Mouse (Mus musculus) hindbrain, embryonic 13.5 days (tissue): ENCODE data around the gene Pgk1. TPM values are rescaled to one million over a fixed set of nuclear protein-coding genes. Genes with fewer than 3 reads are reported as not detected.
A peak's percentile ranks its signal among the peaks of the same experiment; 100 is the strongest.

Experiments used
- ATAC-seq: fragments of 200-750 bp; cut with Nextera tagmentation; 2 replicates; pipeline ENCODE4 v1.8.0; 2017; ENCODE audit warnings: moderate TSS enrichment; ENCODE audit not compliant: low FRiP score
- H3K27ac ChIP-seq: fragments of 300-500 bp; sonication (generic); 2 replicates; pipeline ENCODE4 v1.5.1; 2015; ENCODE audit warnings: inconsistent platforms, mild to moderate bottlenecking, moderate library complexity
- H3K27me3 ChIP-seq: fragments of 300-500 bp; sonication (generic); 2 replicates; pipeline ENCODE4 v1.6.1; 2015; ENCODE audit warnings: mild to moderate bottlenecking, inconsistent platforms
- H3K36me3 ChIP-seq: fragments of 300-500 bp; sonication (generic); 2 replicates; pipeline ENCODE4 v1.6.1; 2015; ENCODE audit warnings: mild to moderate bottlenecking, inconsistent platforms
- H3K4me1 ChIP-seq: fragments of 300-500 bp; sonication (generic); replicated peaks from 2 replicates; pipeline ENCODE4 v1.6.1; 2015; ENCODE audit warnings: inconsistent platforms
- H3K4me2 ChIP-seq: fragments of 300-500 bp; sonication (generic); 2 replicates; pipeline ENCODE4 v1.6.1; 2015; ENCODE audit warnings: inconsistent platforms, mild to moderate bottlenecking, moderate library complexity
- H3K4me3 ChIP-seq: fragments of 300-500 bp; sonication (generic); 2 replicates; pipeline ENCODE4 v1.5.1; 2015; ENCODE audit warnings: mild to moderate bottlenecking, inconsistent platforms
- H3K9ac ChIP-seq: fragments of 300-500 bp; sonication (generic); 2 replicates; pipeline ENCODE4 v1.6.1; 2015; ENCODE audit warnings: mild to moderate bottlenecking, inconsistent platforms
- H3K9me3 ChIP-seq: fragments of 300-500 bp; sonication (generic); 2 replicates; pipeline ENCODE4 v1.6.1; 2016; ENCODE audit warnings: inconsistent platforms
- WGBS: fragments of 180-500 bp; shearing (Covaris S2); methylation state at CpG from one replicate; pipeline ENCODE4 v1.1.7; 2015; 5-methylcytosine and 5-hydroxymethylcytosine counted together
- polyA plus RNA-seq: library from polyadenylated mRNA; unstranded; fragments of >200 nt; fragmentation: Nextera tagmentation; extraction: Ambion mirVana; gene quantifications from 2 replicates; pipeline ENCODE4 v1.2.1, GENCODE M21; 2015

Gene Pgk1
- 262 and 266 TPM in 2 replicates for polyA plus RNA-seq

DNA sequence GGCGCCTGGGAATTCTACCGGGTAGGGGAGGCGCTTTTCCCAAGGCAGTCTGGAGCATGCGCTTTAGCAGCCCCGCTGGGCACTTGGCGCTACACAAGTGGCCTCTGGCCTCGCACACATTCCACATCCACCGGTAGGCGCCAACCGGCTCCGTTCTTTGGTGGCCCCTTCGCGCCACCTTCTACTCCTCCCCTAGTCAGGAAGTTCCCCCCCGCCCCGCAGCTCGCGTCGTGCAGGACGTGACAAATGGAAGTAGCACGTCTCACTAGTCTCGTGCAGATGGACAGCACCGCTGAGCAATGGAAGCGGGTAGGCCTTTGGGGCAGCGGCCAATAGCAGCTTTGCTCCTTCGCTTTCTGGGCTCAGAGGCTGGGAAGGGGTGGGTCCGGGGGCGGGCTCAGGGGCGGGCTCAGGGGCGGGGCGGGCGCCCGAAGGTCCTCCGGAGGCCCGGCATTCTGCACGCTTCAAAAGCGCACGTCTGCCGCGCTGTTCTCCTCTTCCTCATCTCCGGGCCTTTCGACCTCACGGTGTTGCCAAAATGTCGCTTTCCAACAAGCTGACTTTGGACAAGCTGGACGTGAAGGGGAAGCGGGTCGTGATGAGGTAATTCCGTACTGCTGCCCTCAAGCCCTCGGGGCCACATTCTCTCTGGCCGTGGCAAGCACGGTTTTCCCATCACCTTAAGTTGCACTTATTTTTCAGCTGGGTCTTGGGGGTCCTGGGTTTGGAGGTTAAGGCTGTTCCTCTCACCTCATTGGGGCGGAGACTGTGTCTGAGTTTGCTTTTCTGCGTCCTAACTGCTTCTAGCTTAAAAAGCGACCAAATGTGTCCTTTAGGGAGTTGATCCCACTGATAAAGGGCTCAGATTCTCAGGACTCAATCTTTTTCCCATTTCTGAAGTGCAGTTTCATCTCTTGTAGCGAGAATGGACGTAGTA lies at the start of gene Pgk1:
Gene Pgk1 (plus strand): TSS at position 388 of the 937 bp plus-strand sequence.
- Histone ChIP-seq H3K36me3 (no peaks in the 10 kb centered on the region), H3K9ac (peak within 1 kb of the TSS; percentile 70), H3K4me1 (peaks cover 31% of the 10 kb centered on the region), H3K27me3 (no peaks in the 10 kb centered on the region), H3K9me3 (no peaks in the 10 kb centered on the region), H3K4me2 (peak within 1 kb of the TSS; percentile 70), H3K4me3 (peak within 1 kb of the TSS; percentile 53), H3K27ac (peak within 1 kb of the TSS; percentile 88)
- WGBS: 20% methylated on average over 48 of the region's 55 CpGs
- peak; percentile 98 for ATAC-seq

- Histone ChIP-seq H3K9ac (no peak overlapping the region), H3K4me2 (no peak overlapping the region), H3K4me3 (no peak overlapping the region), H3K27ac (no peak overlapping the region), H3K36me3 (no peaks in the 10 kb centered on the region), H3K4me1 (no peaks in the 10 kb centered on the region), H3K9me3 (no peaks in the 10 kb centered on the region), H3K27me3 (peaks cover 5% of the 10 kb centered on the region; the same call in 1 of the 2 replicates)
- no peak for ATAC-seq
- 83% methylated on average over 13 of the region's 13 CpGs for WGBS
Observed at GRCm38 (mm10) chrX:106139309-106140070, 47.4 kb upstream of the Pgk1 start.

DNA sequence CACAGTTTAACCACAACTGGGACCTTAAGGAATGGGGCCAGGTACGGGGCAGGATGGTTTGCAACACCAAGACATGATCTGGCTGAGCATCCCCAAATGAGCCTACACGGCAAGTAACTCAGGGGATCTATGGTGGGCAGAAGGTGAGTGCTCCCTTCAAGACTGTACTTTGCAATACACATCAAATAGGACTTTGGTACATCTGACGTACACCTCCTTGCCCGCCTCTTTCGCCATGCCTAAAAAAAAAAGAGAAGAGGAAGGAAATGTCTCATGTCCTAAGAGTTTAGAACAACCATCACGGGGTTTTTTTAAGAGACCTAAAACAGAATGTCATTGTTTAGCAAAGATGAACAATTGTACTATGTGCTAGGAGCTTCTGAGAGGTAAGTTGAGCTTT lies 44.0 kb upstream of the Pgk1 start, which contains the start of gene Tlr13:
Gene Tlr13 (plus strand): TSS at position 269 of the 400 bp plus-strand sequence.
- ATAC-seq: no peak
- H3K4me2 ChIP-seq: no peak within 1 kb of the TSS
- no peaks in the 10 kb centered on the region for H3K4me1 ChIP-seq
- H3K36me3 ChIP-seq: no peaks in the 10 kb centered on the region
- no peak within 1 kb of the TSS for H3K27ac ChIP-seq
- H3K4me3 ChIP-seq: no peak within 1 kb of the TSS
- 86% methylated on average over 6 of the region's 6 CpGs for WGBS
- no peaks in the 10 kb centered on the region for H3K9me3 ChIP-seq
- H3K9ac ChIP-seq: no peak within 1 kb of the TSS
- H3K27me3 ChIP-seq: no peaks in the 10 kb centered on the region

GRCm38 (mm10) chrX:106148185-106148584 lies 38.7 kb upstream of the Pgk1 start:
- 94% methylated on average over 1 of the region's 1 CpGs for WGBS
- Histone ChIP-seq H3K27me3 (0 out of 2 replicates have a peak, but pooled peaks cover 2% of the 10 kb centered on the region), H3K9ac (no peak overlapping the region), H3K4me1 (no peaks in the 10 kb centered on the region), H3K4me2 (no peak overlapping the region), H3K9me3 (no peaks in the 10 kb centered on the region), H3K4me3 (no peak overlapping the region), H3K36me3 (no peaks in the 10 kb centered on the region), H3K27ac (no peak overlapping the region)
- no peak for ATAC-seq

DNA sequence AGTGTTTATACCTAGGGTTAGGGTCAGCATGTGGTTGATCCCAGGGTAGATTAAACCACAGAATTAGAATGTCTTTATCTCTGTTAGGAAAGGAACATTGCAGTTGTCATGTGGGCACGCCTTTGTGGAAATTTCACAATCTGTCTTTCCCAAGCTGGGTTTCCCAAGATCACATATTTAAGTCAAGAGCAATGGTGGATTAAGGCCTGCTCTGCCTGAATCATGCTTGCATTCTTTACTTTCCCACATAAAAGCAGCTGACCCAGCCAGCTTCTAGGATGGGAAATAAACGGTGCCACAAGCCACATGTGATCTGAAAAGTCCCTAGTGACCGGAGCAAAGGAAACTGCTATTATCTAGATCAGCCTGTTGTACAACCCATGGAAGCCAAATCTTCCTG lies 37.4 kb upstream of the Pgk1 start:
- Histone ChIP-seq H3K27ac (no peak overlapping the region), H3K9me3 (no peaks in the 10 kb centered on the region), H3K27me3 (0 out of 2 replicates have a peak, but pooled peaks cover 2% of the 10 kb centered on the region), H3K36me3 (no peaks in the 10 kb centered on the region), H3K4me3 (no peak overlapping the region), H3K9ac (no peak overlapping the region), H3K4me1 (no peaks in the 10 kb centered on the region), H3K4me2 (no peak overlapping the region)
- ATAC-seq: no peak
- WGBS: 90% methylated on average over 3 of the region's 3 CpGs

DNA sequence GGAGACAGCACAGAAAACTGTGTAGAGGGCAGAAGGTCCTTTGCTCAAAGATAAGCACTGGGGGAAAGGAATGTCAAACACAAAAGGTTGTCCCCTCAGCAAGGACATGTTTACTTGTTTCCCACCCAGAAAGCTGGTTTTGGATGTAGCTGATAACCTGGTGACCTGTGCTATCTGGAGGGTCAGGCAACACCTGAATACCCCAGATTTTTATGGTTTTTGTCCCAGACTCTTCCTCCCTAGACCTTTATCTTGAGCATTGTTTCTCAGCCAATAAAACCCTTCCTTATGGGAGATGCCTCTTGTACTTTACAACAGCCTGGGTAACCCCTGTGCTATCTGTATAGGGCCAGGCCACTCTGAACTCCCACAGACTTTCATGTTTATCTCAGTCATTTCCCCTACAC lies 32.7 kb upstream of the Pgk1 start:
- Histone ChIP-seq H3K27me3 (0 out of 2 replicates have a peak, but pooled peaks cover 5% of the 10 kb centered on the region), H3K9me3 (no peaks in the 10 kb centered on the region), H3K36me3 (no peaks in the 10 kb centered on the region), H3K27ac (no peak overlapping the region), H3K4me2 (no peak overlapping the region), H3K4me3 (no peak overlapping the region), H3K4me1 (no peaks in the 10 kb centered on the region), H3K9ac (no peak overlapping the region)
- ATAC-seq: no peak

- no peak for ATAC-seq
- H3K36me3 ChIP-seq: no peaks in the 10 kb centered on the region
- H3K9me3 ChIP-seq: no peaks in the 10 kb centered on the region
- H3K4me1 ChIP-seq: no peaks in the 10 kb centered on the region
- 80% methylated on average over 4 of the region's 4 CpGs for WGBS
- no peak overlapping the region for H3K27ac ChIP-seq
- H3K9ac ChIP-seq: no peak overlapping the region
- H3K27me3 ChIP-seq: 0 out of 2 replicates have a peak, but pooled peaks cover 5% of the 10 kb centered on the region
- H3K4me3 ChIP-seq: no peak overlapping the region
- no peak overlapping the region for H3K4me2 ChIP-seq
Observed at GRCm38 (mm10) chrX:106155892-106156291, 31.0 kb upstream of the Pgk1 start.

- H3K27me3 ChIP-seq: no peaks in the 10 kb centered on the region
- H3K36me3 ChIP-seq: no peaks in the 10 kb centered on the region
- no peak overlapping the region for H3K9ac ChIP-seq
- H3K9me3 ChIP-seq: no peaks in the 10 kb centered on the region
- no peak overlapping the region for H3K27ac ChIP-seq
- no peak overlapping the region for H3K4me3 ChIP-seq
- ATAC-seq: no peak
- WGBS: 65% methylated on average over 5 of the region's 5 CpGs
- H3K4me2 ChIP-seq: no peak overlapping the region
- H3K4me1 ChIP-seq: no peaks in the 10 kb centered on the region
Observed at GRCm38 (mm10) chrX:106163995-106164394, 22.9 kb upstream of the Pgk1 start.

GRCm38 (mm10) chrX:106164555-106164954 lies 22.3 kb upstream of the Pgk1 start:
- Histone ChIP-seq H3K4me2 (no peak overlapping the region), H3K4me1 (no peaks in the 10 kb centered on the region), H3K27me3 (no peaks in the 10 kb centered on the region), H3K36me3 (no peaks in the 10 kb centered on the region), H3K4me3 (no peak overlapping the region), H3K9me3 (no peaks in the 10 kb centered on the region), H3K27ac (no peak overlapping the region), H3K9ac (no peak overlapping the region)
- no peak for ATAC-seq
- 77% methylated on average over 5 of the region's 5 CpGs for WGBS

DNA sequence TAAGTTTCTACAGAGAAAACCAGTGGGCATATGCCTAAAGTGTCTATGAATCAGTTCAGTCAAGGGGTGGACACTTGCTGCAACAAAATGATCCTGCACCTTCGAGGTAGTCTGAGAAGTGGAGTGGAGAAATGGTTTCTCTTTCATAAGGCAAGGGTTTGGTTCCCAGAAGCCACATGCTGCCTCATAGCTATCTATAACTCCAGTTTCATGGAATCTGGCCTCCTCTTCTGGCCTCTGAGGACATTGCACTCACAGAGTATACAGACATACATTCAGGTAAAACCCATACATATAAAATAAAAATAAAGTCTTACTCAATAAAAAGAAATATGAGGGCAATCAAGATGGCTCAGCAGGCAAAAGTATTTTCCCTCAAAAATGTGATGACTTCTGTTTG lies 21.8 kb upstream of the Pgk1 start:
- no peak for ATAC-seq
- Histone ChIP-seq H3K36me3 (no peaks in the 10 kb centered on the region), H3K4me3 (no peak overlapping the region), H3K27me3 (no peaks in the 10 kb centered on the region), H3K4me1 (no peaks in the 10 kb centered on the region), H3K27ac (no peak overlapping the region), H3K9ac (no peak overlapping the region), H3K4me2 (no peak overlapping the region), H3K9me3 (no peaks in the 10 kb centered on the region)
- WGBS: 81% methylated on average over 1 of the region's 1 CpGs

DNA sequence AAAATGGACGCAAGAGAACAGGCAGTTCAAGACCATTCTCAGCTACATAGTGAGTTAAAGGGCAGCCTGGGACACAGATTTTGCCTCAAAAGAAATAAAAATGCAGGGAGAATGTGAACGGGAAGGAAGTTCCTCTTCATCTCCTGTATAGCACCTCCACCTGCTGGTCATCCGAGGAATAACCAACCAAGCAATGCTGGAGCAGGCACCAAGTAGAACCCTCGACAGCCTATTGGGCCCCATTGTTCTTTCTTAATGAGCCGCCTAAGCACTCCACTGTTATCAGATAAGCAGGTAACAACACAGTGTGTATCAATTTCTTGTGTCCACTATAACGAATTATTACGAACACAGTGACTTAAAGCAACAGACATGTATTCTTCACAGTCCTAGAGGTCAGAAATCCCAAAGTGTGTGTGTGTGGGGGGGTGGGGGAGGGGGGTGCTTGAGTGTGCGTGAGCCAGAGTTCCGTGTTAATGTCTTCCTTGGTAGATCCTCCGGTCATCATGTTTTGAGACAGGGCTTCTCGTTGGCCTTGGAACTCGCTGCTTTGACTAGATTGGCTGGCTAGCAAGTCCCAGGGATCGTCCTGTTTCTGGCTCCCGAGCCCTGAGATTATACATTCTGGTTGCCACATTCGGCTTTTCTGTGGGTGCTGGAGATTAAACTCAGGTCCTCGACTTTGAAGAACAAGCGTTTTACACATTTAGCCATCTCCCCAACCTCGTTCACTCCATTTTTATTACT lies 15.6 kb upstream of the Pgk1 start:
- peak; percentile 92 for ATAC-seq
- 31% methylated on average over 18 of the region's 18 CpGs for WGBS
- Histone ChIP-seq H3K27ac (no peak overlapping the region), H3K9ac (peak overlapping the region; percentile 24; the same call in 1 of the 2 replicates), H3K36me3 (no peaks in the 10 kb centered on the region), H3K27me3 (no peaks in the 10 kb centered on the region), H3K4me2 (peak overlapping the region; percentile 45), H3K4me1 (no peaks in the 10 kb centered on the region), H3K4me3 (peak overlapping the region; percentile 29), H3K9me3 (no peaks in the 10 kb centered on the region)

- Histone ChIP-seq H3K27ac (no peak overlapping the region), H3K27me3 (no peaks in the 10 kb centered on the region), H3K36me3 (no peaks in the 10 kb centered on the region), H3K9ac (no peak overlapping the region), H3K4me1 (no peaks in the 10 kb centered on the region), H3K9me3 (no peaks in the 10 kb centered on the region), H3K4me3 (peak overlapping the region; percentile 29; the same call in 1 of the 2 replicates), H3K4me2 (peak overlapping the region; percentile 45)
- WGBS: 51% methylated on average over 5 of the region's 6 CpGs
- peak; percentile 67 for ATAC-seq
Observed at GRCm38 (mm10) chrX:106171853-106172154, 15.1 kb upstream of the Pgk1 start.
